Mouse (Mus musculus) c-Kit-positive CD71-negative TER-119-negative erythroid progenitor cells, embryonic 14.5 days (primary cell): Measurements from ENCODE around the gene Pcbp2.

Experiments used
- DNase-seq: peaks from one replicate; pipeline ENCODE4 v3.0.0-alpha.2; 2013; ENCODE audit warnings: low read depth

Gene Pcbp2

DNA sequence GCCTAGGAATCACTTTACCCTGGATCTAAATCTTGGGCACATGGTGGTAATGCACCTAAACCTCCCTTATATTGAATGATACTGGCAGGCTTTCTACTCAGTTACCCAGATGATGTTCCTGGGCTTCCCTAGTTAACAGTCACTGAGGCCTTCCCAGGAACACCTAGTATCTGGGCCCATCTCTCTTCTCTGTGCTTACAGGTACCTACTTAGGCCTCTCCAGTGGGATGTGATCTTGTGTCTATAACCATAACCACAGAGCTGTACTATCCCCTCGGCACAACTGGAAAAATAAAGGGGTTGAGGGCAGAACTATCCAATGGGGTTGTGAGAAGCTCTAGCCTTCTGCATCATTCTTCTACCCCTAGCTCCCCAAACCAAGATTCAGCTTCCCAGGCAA lies 36.5 kb downstream of the Pcbp2 start:
- no peak for DNase-seq

DNA sequence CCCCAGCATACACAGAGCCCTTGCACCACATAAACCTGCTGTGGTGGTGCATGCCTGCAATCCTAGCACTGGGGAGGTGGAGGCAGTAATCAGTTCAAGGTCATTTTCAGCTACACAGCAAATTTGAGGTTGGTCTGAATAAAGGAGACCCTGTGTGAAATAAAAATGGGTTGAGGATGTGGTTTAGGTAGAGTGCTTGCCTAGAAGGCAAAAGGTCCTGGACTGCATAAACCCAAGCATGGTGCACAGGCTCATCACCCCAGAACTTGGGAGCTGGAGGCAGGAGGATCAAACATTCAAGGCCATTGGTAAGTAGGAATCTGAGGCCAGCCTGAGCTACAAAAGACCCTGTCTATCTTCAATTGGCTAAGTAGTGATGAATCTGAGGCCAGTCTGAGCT lies 37.2 kb downstream of the Pcbp2 start:
- no peak for DNase-seq

- no peak for DNase-seq
Observed at GRCm38 (mm10) chr15:102508336-102508735, 38.0 kb downstream of the Pcbp2 start.

GRCm38 (mm10) chr15:102510110-102510509 lies 39.8 kb downstream of the Pcbp2 start:
- no peak for DNase-seq

GRCm38 (mm10) chr15:102510590-102511284 lies 40.4 kb downstream of the Pcbp2 start:
- peak; percentile 73 for DNase-seq

DNA sequence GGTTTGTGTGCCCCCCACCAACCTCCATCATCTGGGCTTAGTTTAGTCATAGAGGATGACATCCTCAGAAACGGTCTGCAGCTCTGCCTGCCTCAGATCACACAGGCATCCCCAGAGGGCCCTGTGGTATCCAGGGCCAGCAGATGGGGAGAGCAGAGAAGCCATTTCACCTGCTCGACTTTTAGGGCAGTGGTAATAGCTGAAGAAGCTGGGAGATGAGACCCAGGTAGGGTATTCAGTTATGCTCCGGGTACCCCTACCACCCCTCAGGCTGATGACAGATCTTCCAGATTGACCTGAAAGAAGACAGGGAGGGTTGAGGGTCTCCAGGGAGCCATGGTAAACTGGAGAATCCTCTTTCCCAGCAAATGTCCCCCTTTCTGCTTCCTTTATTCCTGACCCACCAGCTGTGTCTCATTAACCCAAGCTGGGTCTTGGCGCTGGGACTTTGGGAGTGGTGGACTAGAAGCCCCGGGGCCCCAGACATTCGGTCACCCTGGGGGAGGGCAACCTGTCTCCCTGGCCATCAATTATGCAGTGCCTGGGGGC lies 41.0 kb downstream of the Pcbp2 start:
- DNase-seq, result no peak

- no peak for DNase-seq
Observed at GRCm38 (mm10) chr15:102512010-102512409, 41.7 kb downstream of the Pcbp2 start.

GRCm38 (mm10) chr15:102512471-102512870 lies 42.1 kb downstream of the Pcbp2 start:
- DNase-seq, result no peak

DNA sequence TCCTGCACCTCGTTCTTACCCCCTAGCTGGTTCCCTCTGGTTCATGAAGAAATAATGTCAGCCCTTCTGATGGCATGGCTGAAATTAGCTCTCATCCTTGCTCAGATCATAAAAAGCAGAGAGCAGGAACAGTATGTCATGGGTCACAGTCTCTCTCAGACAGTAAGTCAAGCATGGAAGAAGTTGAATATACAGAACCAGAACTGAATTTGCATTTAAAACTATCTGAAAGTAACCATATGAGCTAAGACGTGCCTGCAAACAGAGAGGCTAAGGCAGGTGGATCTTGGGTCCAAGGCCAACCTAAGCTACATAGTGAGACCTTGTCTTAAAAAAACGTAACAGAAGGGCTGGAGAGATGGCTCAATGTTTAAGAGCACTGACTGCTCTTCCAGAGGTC lies 42.7 kb downstream of the Pcbp2 start:
- no peak for DNase-seq

DNA sequence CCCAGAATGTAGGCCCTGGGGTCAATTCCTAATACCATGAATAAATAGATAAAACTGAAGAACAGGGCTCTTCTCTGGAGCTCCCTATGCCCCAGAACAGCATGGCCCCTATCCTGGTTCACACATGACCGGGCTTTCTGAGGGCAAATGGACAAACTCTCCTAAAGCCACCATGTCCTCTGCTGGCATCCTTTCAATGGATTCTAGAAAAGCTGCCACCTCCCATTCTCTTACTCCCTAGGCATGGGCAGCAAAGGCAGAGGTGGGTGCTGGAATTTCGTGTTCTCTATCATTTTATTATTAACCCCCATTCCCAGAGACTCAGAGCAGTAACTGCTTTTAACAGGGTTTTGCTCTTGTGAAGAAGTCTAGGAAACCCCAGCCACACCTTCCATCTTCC lies 44.9 kb downstream of the Pcbp2 start:
- no peak for DNase-seq

DNA sequence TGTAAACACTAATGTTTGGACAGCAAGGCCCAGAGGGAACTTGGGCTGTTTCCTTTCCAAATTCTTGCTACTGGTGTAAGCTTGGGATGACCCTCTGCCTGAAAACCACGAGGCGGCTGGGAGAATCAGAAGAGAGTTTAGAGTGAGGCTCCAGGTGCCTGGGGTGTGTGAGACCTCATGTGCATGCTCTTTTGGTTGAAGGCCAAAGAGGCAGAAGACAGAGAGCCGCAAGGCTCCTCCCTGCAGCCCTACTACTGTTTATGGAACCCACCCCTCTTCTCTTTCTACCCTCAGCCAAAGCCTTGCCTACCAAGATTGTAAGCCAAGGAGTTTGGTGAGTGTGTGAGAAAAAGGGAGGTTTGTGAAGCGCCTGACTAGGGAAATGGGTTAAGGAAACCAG lies 45.5 kb downstream of the Pcbp2 start:
- DNase-seq, result no peak

DNA sequence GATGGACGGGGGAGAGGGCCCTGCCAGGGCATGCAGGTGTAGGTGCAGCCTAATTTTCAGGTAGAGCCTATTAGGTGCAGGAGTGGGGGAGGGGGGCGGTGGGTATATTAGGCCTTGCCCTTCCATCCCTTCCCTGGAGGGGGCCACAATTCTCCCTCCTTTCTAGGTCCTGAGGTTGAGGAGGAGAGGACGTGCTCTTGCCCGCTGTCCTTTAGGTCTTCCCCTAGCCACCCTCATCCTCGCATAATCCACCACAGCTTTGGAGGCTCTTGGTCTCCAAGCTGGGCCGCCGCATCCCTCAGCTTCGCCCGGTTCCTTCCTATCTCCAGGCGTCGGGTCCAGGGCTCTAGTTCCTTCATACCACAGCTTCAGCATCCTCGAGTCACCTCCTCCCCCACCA lies 46.0 kb downstream of the Pcbp2 start:
- no peak for DNase-seq

DNA sequence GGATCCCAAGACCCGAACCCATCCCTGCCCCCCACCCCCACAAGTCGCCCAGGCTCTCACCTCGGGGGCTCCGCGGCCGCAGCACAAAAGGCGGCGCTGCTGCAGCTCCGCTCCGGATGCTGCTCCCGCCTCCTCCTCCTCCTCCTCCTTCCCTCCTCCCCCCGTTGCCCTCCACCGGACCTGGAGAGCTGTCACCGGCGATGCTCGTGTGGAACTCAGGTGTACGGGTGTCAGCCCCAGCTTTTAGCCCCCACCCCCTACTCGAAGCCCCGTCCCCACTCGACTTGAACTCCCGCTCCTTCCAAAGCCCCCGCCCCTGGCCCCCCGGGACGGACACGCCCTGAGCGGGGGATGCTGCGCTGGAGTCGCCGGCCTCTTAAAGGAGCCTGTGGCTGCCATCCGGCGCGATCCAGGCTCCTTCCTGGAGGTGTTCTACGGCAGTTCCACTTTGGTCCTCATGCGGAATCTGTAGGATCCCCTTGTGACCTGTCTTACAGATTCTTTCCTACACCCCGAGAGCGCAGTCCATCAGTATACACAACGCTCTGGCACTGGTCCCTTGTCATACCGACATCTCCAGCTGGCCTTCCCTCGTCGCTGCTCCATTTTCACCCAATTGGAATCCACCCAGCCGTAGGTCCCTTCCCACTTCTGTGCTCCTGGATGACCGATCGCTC lies 46.5 kb downstream of the Pcbp2 start, which contains the start of gene Map3k12:
Gene Map3k12 (minus strand): TSS at position 337 of the 677 bp plus-strand sequence.
- no peak for DNase-seq

DNA sequence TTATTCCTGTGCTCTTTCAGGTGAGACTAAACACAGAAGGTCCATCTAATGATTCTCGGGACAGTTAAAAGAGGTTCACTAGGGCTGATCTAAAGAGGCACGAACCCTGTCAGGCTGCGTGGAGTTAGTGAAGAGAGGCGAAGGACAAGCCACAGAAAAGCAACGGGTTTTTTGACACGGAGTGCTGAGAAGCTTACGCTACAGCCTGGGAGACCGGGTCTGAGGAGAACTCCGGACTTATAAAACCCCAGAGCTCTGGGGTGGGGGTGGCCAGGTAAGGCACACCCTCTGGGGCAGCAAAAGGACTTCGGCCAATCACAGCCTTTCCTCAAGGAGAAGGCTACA lies 47.3 kb downstream of the Pcbp2 start:
- DNase-seq, result no peak

- DNase-seq, result peak; percentile 99
Observed at GRCm38 (mm10) chr15:102517976-102518858, 47.9 kb downstream of the Pcbp2 start, which contains the start of gene Tarbp2. Gene Tarbp2 (plus strand): TSS chr15:102518192.

GRCm38 (mm10) chr15:102518859-102519201 lies 48.5 kb downstream of the Pcbp2 start:
- DNase-seq, result no peak

DNA sequence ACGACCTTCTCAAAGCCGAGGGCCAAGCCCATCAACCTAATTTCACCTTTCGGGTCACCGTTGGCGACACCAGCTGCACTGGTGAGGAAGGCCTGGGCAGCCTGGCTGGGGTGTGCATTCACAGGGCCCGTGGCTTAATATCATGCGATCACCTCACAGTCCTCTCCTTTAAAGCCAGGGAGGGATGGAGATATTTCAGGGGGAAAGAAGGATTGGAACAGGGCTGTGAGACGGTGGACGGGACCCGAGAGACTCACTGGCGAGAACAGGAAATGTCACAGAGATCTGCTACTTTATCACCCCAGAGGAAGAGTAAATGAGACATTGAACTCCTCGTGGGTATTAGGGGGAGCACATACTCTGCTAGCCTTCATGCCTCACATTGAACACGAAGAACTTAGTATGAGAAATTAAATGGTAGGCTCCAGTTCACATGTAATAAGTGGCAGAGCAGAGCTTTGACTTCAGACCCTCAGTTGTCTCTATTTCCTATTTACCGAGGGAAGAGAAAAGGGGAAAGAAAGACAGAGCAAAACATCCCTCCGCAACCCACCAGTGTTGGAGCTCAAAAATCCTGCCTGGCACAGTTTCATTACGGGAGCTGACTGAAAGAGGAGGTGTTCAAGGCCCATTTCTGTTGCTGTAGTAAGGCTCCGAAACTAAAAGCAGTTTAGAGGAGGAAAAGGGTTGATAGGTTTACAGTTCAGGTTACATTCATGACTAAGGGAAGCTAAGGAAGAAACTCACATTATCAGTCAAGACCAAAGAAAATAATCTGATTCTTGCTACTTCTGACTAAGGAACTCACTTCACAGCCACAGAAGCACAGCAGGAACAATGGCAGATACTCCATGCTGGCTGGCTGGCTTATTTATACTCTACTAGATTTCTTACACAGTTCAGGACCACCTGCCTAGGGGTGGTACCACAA lies 49.1 kb downstream of the Pcbp2 start:
- no peak for DNase-seq

DNA sequence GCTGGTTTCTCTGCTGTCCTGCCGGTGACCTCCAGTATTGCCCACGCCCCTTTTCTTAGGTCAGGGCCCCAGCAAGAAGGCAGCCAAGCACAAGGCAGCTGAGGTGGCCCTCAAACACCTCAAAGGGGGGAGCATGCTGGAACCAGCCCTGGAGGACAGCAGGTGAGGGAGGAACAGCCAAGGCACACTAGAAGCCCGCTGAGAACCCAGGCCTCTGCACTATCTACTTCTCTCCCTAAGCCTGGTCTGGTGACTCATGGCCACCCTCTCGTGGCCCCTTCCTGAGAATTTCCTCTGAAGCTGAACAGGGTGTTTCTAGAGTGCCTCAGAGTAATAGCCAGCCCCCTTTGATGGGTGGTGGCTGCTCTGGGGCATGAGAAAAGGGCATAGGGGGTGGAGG lies 50.1 kb downstream of the Pcbp2 start:
- DNase-seq, result no peak

DNA sequence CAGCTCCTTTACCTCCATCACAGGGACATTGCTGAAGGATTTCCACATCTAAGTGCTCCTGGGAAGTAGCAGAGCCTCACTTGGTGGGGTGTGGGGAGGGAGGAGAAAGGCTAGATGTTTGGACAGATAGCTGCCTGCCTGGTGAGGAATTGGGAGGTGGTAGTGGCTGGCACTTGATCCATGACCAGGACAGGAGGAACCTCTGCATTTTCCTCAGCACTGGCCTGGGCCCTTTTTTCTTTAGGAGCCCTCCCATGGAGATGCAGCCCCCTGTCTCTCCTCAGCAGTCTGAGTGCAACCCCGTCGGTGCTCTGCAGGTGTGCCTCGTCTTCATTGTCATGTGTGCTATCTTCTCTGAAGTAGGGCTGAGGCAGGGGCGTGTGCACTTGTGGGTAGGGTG lies 51.1 kb downstream of the Pcbp2 start:
- DNase-seq, result no peak

DNA sequence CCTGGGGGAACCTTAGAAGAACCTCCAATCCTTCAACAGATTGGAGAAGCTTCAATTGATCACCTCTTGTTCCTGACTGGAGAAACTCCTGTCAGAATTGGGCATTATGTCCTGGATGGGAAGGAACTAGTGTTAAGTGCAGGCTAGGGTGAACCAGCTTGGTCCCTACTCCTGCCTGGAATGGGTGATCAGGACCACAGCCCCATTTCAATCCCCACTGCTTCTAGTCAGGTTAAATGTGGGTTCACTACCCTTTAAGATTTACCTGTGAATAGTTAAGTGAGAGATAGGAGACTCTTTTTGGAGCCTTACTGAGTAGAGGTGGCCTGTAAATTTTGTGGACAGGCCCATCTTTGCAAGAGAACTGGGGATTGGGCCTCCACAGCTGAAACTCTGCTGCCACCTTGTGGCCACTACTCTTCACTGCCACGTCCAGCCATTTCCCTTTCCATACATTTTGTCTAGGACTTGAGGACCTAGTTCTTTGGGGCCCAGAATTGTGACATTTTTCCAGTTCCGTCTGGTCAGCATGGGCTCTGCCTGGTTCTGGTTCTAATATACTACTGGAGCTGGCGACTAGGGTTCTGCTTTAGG lies 54.6 kb downstream of the Pcbp2 start, which contains the start of gene Npff:
Gene Npff (minus strand): TSS at position 51 of the 594 bp plus-strand sequence.
- peak; percentile 75 for DNase-seq
